Mouse (Mus musculus): Measurements from ENCODE around the gene Tbc1d22b. TPM values are rescaled to one million over a fixed set of nuclear protein-coding genes. Genes with fewer than 3 reads are reported as not detected.

The Tbc1d22b gene
- total RNA-seq, 2 experiments from 2014 or later: 40.1 to 46.0 TPM

GRCm38 (mm10) chr17:29640971-29641370 lies 91.4 kb downstream of the Tbc1d22b start:
- no peak for DNase-seq (ENCODE audit: low spot score in 2 of 2)

GRCm38 (mm10) chr17:29642219-29642618 lies 92.6 kb downstream of the Tbc1d22b start:
- no peak for DNase-seq (ENCODE audit: low spot score in 2 of 2)

Small RNA genes lying within 50 kb of the gene (microRNA-seq; reads per million reads assigned to microRNA genes)
- gene Mir7667: 0 reads per million in 2 experiments

Other genes starting within 250 kb of the Tbc1d22b start
- gene Pi16, start 232.1 kb upstream of the Tbc1d22b start, total RNA-seq (2021): 1 to 10 TPM; 1.7 to 2.1 TPM
- 100 to 1,000 TPM; 505 to 511 TPM for gene Mtch1, start 201.9 kb upstream of the Tbc1d22b start, total RNA-seq (2021)
- gene Fgd2, start 188.9 kb upstream of the Tbc1d22b start, total RNA-seq (2021): 10 to 100 TPM in 1 of 2 experiments, 1 to 10 TPM in 1; 7.8 to 13.0 TPM
- gene Pim1, start 59.0 kb upstream of the Tbc1d22b start, total RNA-seq (2021): 1 to 10 TPM; 3.5 to 4.0 TPM
- gene Gm17657, start 147 bp upstream of the Tbc1d22b start, total RNA-seq (2021): not detected
- gene Tmem217, start 2.6 kb downstream of the Tbc1d22b start, total RNA-seq (2021): not detected
- gene Rnf8, start 65.0 kb downstream of the Tbc1d22b start, total RNA-seq (2021): 10 to 100 TPM; 46.1 to 49.9 TPM
- 1 to 10 TPM; 3.1 to 6.1 TPM for gene Gm28043, start 65.1 kb downstream of the Tbc1d22b start, total RNA-seq (2021)
- 10 to 100 TPM; 86.9 to 93.1 TPM for gene Cmtr1, start 110.8 kb downstream of the Tbc1d22b start, total RNA-seq (2021)
- 10 to 100 TPM; 15.3 to 20.1 TPM for gene Ccdc167, start 167.3 kb downstream of the Tbc1d22b start, total RNA-seq (2021)

Measured in layer of hippocampus, postnatal 10 days (tissue).